In genomic region chr4:155170614-155171212, GRCm38 (mm10) we compare ENCODE assay signal across 15 mouse cellular contexts. TPM values are rescaled to one million over a fixed set of nuclear protein-coding genes. Genes with fewer than 3 reads are reported as not detected.
DNase-seq lines count a peak whose midpoint lies in the region; ATAC-seq and TF ChIP-seq lines count a peak whose summit lies in the region.
"Had no signal": no experiment of that assay in that cellular context is flagged by ENCODE, and none has a peak within 500 bp of the region (broad histone marks: within the 10 kb centered on the region; RNA-seq: fewer than 3 reads in every experiment).

No protein-coding gene starts in this region.

- H3K9me3 ChIP-seq in hindbrain, embryonic 12.5 days (replicated peaks): no peaks in the 10 kb centered on the region
- no peaks in the 10 kb centered on the region for H3K9me3 ChIP-seq in hindbrain, embryonic 13.5 days
- H3K9me3 ChIP-seq in lung, embryonic 16.5 days (ENCODE audit: control insufficient read depth, low read length): no peaks in the 10 kb centered on the region
- no peaks in the 10 kb centered on the region for H3K9me3 ChIP-seq in hindbrain, postnatal 0 days (ENCODE audit: low read length)

- no peak for TF ChIP-seq CTCF in hindbrain, postnatal 0 days (IDR thresholded peaks at IDR 0.05; ENCODE audit: low read depth)

- no peak for ATAC-seq in hindbrain, embryonic 12.5 days (ENCODE audit: low FRiP score)
- no peak for ATAC-seq in hindbrain, embryonic 13.5 days (ENCODE audit: low FRiP score)
- ATAC-seq in lung, embryonic 16.5 days (ENCODE audit: low read depth): no peak
- ATAC-seq in hindbrain, postnatal 0 days: no peak
- ATAC-seq: forebrain, postnatal 0 days; intestine, postnatal 0 days; midbrain, embryonic 16.5 days had no signal

- H3K4me3 ChIP-seq in hindbrain, embryonic 12.5 days: no peak overlapping the region
- no peak overlapping the region for H3K4me3 ChIP-seq in hindbrain, embryonic 13.5 days
- H3K4me3 ChIP-seq in lung, embryonic 16.5 days (ENCODE audit: low read length): no peak overlapping the region
- H3K4me3 ChIP-seq in brown adipose tissue, adult 24 weeks (ENCODE audit: insufficient read depth, low read depth, low read length): no peak overlapping the region
- no peak overlapping the region for H3K4me3 ChIP-seq in hindbrain, postnatal 0 days (ENCODE audit: low read length)

- 84% methylated on average over 8 of the region's 8 CpGs for WGBS in hindbrain, embryonic 12.5 days
- 82% methylated on average over 8 of the region's 8 CpGs for WGBS in hindbrain, embryonic 13.5 days
- 55% methylated on average over 8 of the region's 8 CpGs for WGBS in lung, embryonic 16.5 days
- 73% methylated on average over 8 of the region's 8 CpGs for WGBS in hindbrain, postnatal 0 days

- H3K4me1 ChIP-seq in hindbrain, embryonic 12.5 days: peaks cover 52% of the 10 kb centered on the region
- peaks cover 61% of the 10 kb centered on the region for H3K4me1 ChIP-seq in hindbrain, embryonic 13.5 days (replicated peaks)
- peaks cover 65% of the 10 kb centered on the region for H3K4me1 ChIP-seq in lung, embryonic 16.5 days (replicated peaks; ENCODE audit: control insufficient read depth, insufficient read depth, low read length)
- peaks cover 75% of the 10 kb centered on the region for H3K4me1 ChIP-seq in brown adipose tissue, adult 24 weeks (ENCODE audit: control insufficient read depth, insufficient read depth, insufficient read length, low read length)
- peaks cover 41% of the 10 kb centered on the region for H3K4me1 ChIP-seq in hindbrain, postnatal 0 days (ENCODE audit: insufficient read depth, low read length)

- H3K36me3 ChIP-seq in hindbrain, embryonic 12.5 days: no peaks in the 10 kb centered on the region
- H3K36me3 ChIP-seq in hindbrain, embryonic 13.5 days: no peaks in the 10 kb centered on the region
- H3K36me3 ChIP-seq in lung, embryonic 16.5 days (ENCODE audit: control insufficient read depth, insufficient read depth, low read length): no peaks in the 10 kb centered on the region
- no peaks in the 10 kb centered on the region for H3K36me3 ChIP-seq in hindbrain, postnatal 0 days (ENCODE audit: insufficient read depth, low read length)

- H3K4me2 ChIP-seq in hindbrain, embryonic 12.5 days (replicated peaks): no peak overlapping the region
- H3K4me2 ChIP-seq in hindbrain, embryonic 13.5 days: no peak overlapping the region
- H3K4me2 ChIP-seq in lung, embryonic 16.5 days (ENCODE audit: low read depth, low read length): no peak overlapping the region
- no peak overlapping the region for H3K4me2 ChIP-seq in hindbrain, postnatal 0 days (ENCODE audit: low read depth, low read length)

- no peaks in the 10 kb centered on the region for H3K27me3 ChIP-seq in hindbrain, embryonic 12.5 days
- no peaks in the 10 kb centered on the region for H3K27me3 ChIP-seq in hindbrain, embryonic 13.5 days
- H3K27me3 ChIP-seq in lung, embryonic 16.5 days (ENCODE audit: control insufficient read depth, insufficient read depth, low read depth, low read length): no peaks in the 10 kb centered on the region
- H3K27me3 ChIP-seq in hindbrain, postnatal 0 days (ENCODE audit: insufficient read depth, low read length): no peaks in the 10 kb centered on the region

- no peak overlapping the region for H3K9ac ChIP-seq in hindbrain, embryonic 12.5 days
- no peak overlapping the region for H3K9ac ChIP-seq in hindbrain, embryonic 13.5 days
- 0 out of 2 replicates have a peak overlapping the region, but pooled peaks have one; percentile 16 for H3K9ac ChIP-seq in lung, embryonic 16.5 days (ENCODE audit: low read length)
- H3K9ac ChIP-seq in hindbrain, postnatal 0 days (replicated peaks; ENCODE audit: low read length): no peak overlapping the region
- H3K9ac ChIP-seq: forebrain, postnatal 0 days had no signal

- no peak for DNase-seq in lung, postnatal 36 days
- DNase-seq in hindbrain, postnatal 0 days (ENCODE audit: low spot score): no peak
- DNase-seq in cerebellum, adult 18-20 months: no peak
- DNase-seq in cerebellum, postnatal 36 days: no peak
- DNase-seq: adrenal gland, postnatal 10 days; forebrain, postnatal 0 days; gastrocnemius, postnatal 25 days; lung, postnatal 10 days; right cerebral cortex, postnatal 25 days had no signal

- peak overlapping the region; percentile 36; the same call in 1 of the 2 replicates for H3K27ac ChIP-seq in hindbrain, embryonic 12.5 days
- H3K27ac ChIP-seq in hindbrain, embryonic 13.5 days: no peak overlapping the region; the same call in 1 of the 2 replicates
- peak overlapping the region; percentile 23; the same call in 1 of the 2 replicates for H3K27ac ChIP-seq in lung, embryonic 16.5 days (ENCODE audit: low read length)
- H3K27ac ChIP-seq in brown adipose tissue, adult 24 weeks (replicated peaks; ENCODE audit: low read depth, low read length): peak overlapping the region; percentile 32
- peak overlapping the region; percentile 84; the same call in 1 of the 2 replicates for H3K27ac ChIP-seq in hindbrain, postnatal 0 days

RNA-seq across cellular contexts. Expression of gene Ski, which starts 51.7 kb away (rescaled TPM):
- 12.6 and 13.5 TPM in 2 replicates for polyA plus RNA-seq in hindbrain, embryonic 12.5 days (2016; fragmentation: Nextera tagmentation; extraction: Ambion mirVana)
- polyA plus RNA-seq in hindbrain, embryonic 13.5 days (2015; fragmentation: Nextera tagmentation; extraction: Ambion mirVana): 10.3 and 10.4 TPM in 2 replicates
- 15.8 and 16.7 TPM in 2 replicates for polyA plus RNA-seq in lung, embryonic 16.5 days (2015; fragmentation: Nextera tagmentation; extraction: Ambion mirVana)
- 18.9 and 20.2 TPM in 2 replicates for polyA plus RNA-seq in brown adipose tissue, adult 24 weeks (2012; ENCODE audit: insufficient read depth, insufficient read length, missing spikeins)
- 69.8 and 71.3 TPM in 2 replicates for total RNA-seq in hindbrain, postnatal 0 days (2014; rRNA removed)
- polyA plus RNA-seq in hindbrain, postnatal 0 days (2015; fragmentation: Nextera tagmentation; extraction: Ambion mirVana): 8.8 and 9.5 TPM in 2 replicates
